In the genomic region with DNA sequence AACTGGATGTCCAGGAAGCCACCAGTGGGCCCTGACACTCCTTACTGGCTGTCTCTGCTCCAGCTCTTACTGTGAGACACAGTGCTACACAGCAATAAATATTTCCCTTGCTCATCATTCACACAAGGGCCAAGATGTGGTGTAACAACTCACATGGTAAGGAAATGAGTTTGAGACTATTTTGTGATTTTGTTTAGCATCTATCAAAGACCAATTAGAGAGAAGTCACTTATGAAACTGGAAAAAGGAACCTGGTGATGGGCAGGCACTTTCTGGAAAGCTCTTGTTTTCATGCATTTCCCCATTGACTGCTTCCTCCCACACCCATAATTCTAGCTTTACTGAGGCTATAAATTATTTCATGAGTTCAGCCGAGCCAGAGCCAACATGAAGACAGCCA, we compare ENCODE assay signal across 22 mouse cellular contexts. TPM values are rescaled to one million over a fixed set of nuclear protein-coding genes. Genes with fewer than 3 reads are reported as not detected.
DNase-seq lines count a peak whose midpoint lies in the region; ATAC-seq and TF ChIP-seq lines count a peak whose summit lies in the region.
"Had no signal": no experiment of that assay in that cellular context is flagged by ENCODE, and none has a peak within 500 bp of the region (broad histone marks: within the 10 kb centered on the region; RNA-seq: fewer than 3 reads in every experiment).

A gene (plus strand): TSS at position 287 of the 400 bp plus-strand sequence.

- H3K36me3 ChIP-seq in liver, embryonic 15.5 days (replicated peaks): no peaks in the 10 kb centered on the region
- H3K36me3 ChIP-seq in liver, embryonic 11.5 days (ENCODE audit: control insufficient read depth, insufficient read depth, low read length): no peaks in the 10 kb centered on the region
- H3K36me3 ChIP-seq in liver, postnatal 0 days (replicated peaks; ENCODE audit: insufficient read depth, low read length): no peaks in the 10 kb centered on the region
- no peaks in the 10 kb centered on the region for H3K36me3 ChIP-seq in splenic B cell, adult 2 months (ENCODE audit: control insufficient read depth, insufficient read depth, low read length, poor library complexity, severe bottlenecking)
- H3K36me3 ChIP-seq: embryonic facial prominence, embryonic 13.5 days; hindbrain, embryonic 10.5 days; limb, embryonic 12.5 days; midbrain, embryonic 15.5 days had no signal

- H3K4me3 ChIP-seq in liver, embryonic 15.5 days (replicated peaks): no peak within 1 kb of the TSS
- no peak within 1 kb of the TSS for H3K4me3 ChIP-seq in liver, embryonic 11.5 days (ENCODE audit: low read depth, low read length)
- no peak within 1 kb of the TSS for H3K4me3 ChIP-seq in liver, postnatal 0 days (ENCODE audit: low read depth, low read length)
- H3K4me3 ChIP-seq: embryonic facial prominence, embryonic 13.5 days; hindbrain, embryonic 10.5 days; limb, embryonic 12.5 days; megakaryocyte, embryonic 14.5 days; midbrain, embryonic 15.5 days had no signal

- DNase-seq in liver, embryonic 11.5 days (ENCODE audit: low spot score): no peak
- DNase-seq in urinary bladder, adult 2 months (ENCODE audit: low spot score): no peak
- no peak for DNase-seq in urinary bladder, adult 18-20 months (ENCODE audit: low spot score in 2 of 2)
- DNase-seq in liver, postnatal 0 days: no peak
- peak; percentile 68 for DNase-seq in splenic B cell, adult 2 months (ENCODE audit: low read depth, low spot score)
- no peak for DNase-seq in adrenal gland, postnatal 25 days
- no peak for DNase-seq in T-cell, adult 2 months (ENCODE audit: low spot score)
- DNase-seq: cerebellum, adult 9-11 months; lung, adult 2 months; right cerebral cortex, postnatal 4 days had no signal

- no peak for TF ChIP-seq EP300 in liver, postnatal 0 days (IDR thresholded peaks at IDR 0.05; ENCODE audit: low read depth)

- 7% methylated on average over 1 of the region's 1 CpGs for WGBS in liver, embryonic 15.5 days (ENCODE audit: insufficient replicate concordance)
- WGBS in liver, embryonic 11.5 days: 39% methylated on average over 1 of the region's 1 CpGs
- 24% methylated on average over 1 of the region's 1 CpGs for WGBS in liver, postnatal 0 days (ENCODE audit: insufficient replicate concordance)

- no peak for ATAC-seq in liver, embryonic 15.5 days (ENCODE audit: insufficient read depth)
- no peak for ATAC-seq in liver, embryonic 11.5 days (replicated peaks; ENCODE audit: low FRiP score)
- peak; percentile 17; the same call in 1 of the 2 replicates for ATAC-seq in liver, postnatal 0 days
- ATAC-seq: forebrain, embryonic 16.5 days; hindbrain, postnatal 0 days; intestine, postnatal 0 days; midbrain, embryonic 15.5 days had no signal

- H3K27ac ChIP-seq in liver, embryonic 15.5 days (replicated peaks): no peak within 1 kb of the TSS
- H3K27ac ChIP-seq in liver, embryonic 11.5 days (ENCODE audit: low read depth, low read length): no peak within 1 kb of the TSS
- no peak within 1 kb of the TSS for H3K27ac ChIP-seq in liver, postnatal 0 days (ENCODE audit: low read depth)
- H3K27ac ChIP-seq: embryonic facial prominence, embryonic 13.5 days; hindbrain, embryonic 10.5 days; hindbrain, postnatal 0 days; limb, embryonic 12.5 days; midbrain, embryonic 15.5 days had no signal

- H3K27me3 ChIP-seq in liver, embryonic 15.5 days: no peaks in the 10 kb centered on the region
- H3K27me3 ChIP-seq in liver, embryonic 11.5 days (replicated peaks; ENCODE audit: control insufficient read depth, insufficient read depth, low read length): no peaks in the 10 kb centered on the region
- H3K27me3 ChIP-seq in liver, postnatal 0 days (ENCODE audit: insufficient read depth, low read length): no peaks in the 10 kb centered on the region
- no peaks in the 10 kb centered on the region for H3K27me3 ChIP-seq in splenic B cell, adult 2 months (ENCODE audit: control insufficient read depth, insufficient read depth, low read length, poor library complexity, severe bottlenecking)
- H3K27me3 ChIP-seq: embryonic facial prominence, embryonic 13.5 days; limb, embryonic 12.5 days; midbrain, embryonic 15.5 days had no signal

- no peak within 1 kb of the TSS for H3K9ac ChIP-seq in liver, embryonic 15.5 days
- no peak within 1 kb of the TSS for H3K9ac ChIP-seq in liver, embryonic 11.5 days (ENCODE audit: low read depth, low read length)
- no peak within 1 kb of the TSS for H3K9ac ChIP-seq in liver, postnatal 0 days (replicated peaks)
- H3K9ac ChIP-seq: embryonic facial prominence, embryonic 13.5 days; limb, embryonic 12.5 days; midbrain, embryonic 15.5 days had no signal

- H3K4me2 ChIP-seq in liver, embryonic 15.5 days: no peak within 1 kb of the TSS
- H3K4me2 ChIP-seq in liver, embryonic 11.5 days: no peak within 1 kb of the TSS
- H3K4me2 ChIP-seq in liver, postnatal 0 days (ENCODE audit: low read depth, low read length): no peak within 1 kb of the TSS
- H3K4me2 ChIP-seq: embryonic facial prominence, embryonic 13.5 days; limb, embryonic 12.5 days; midbrain, embryonic 15.5 days had no signal

- TF ChIP-seq CTCF in liver, postnatal 0 days (IDR thresholded peaks at IDR 0.05; ENCODE audit: low read depth): no peak

- H3K9me3 ChIP-seq in liver, embryonic 15.5 days (replicated peaks): no peaks in the 10 kb centered on the region
- H3K9me3 ChIP-seq in liver, embryonic 11.5 days (ENCODE audit: control insufficient read depth, low read length): no peaks in the 10 kb centered on the region
- H3K9me3 ChIP-seq in liver, postnatal 0 days (ENCODE audit: low read length): no peaks in the 10 kb centered on the region
- H3K9me3 ChIP-seq: embryonic facial prominence, embryonic 13.5 days; hindbrain, embryonic 10.5 days; limb, embryonic 12.5 days; megakaryocyte, embryonic 14.5 days; midbrain, embryonic 15.5 days had no signal

- H3K4me1 ChIP-seq in liver, embryonic 15.5 days (replicated peaks): no peaks in the 10 kb centered on the region
- H3K4me1 ChIP-seq in liver, embryonic 11.5 days (replicated peaks; ENCODE audit: control insufficient read depth, insufficient read depth, low read length): no peaks in the 10 kb centered on the region
- H3K4me1 ChIP-seq in liver, postnatal 0 days (ENCODE audit: insufficient read depth): no peaks in the 10 kb centered on the region
- H3K4me1 ChIP-seq: embryonic facial prominence, embryonic 13.5 days; hindbrain, embryonic 10.5 days; limb, embryonic 12.5 days; midbrain, embryonic 15.5 days had no signal

RNA-seq across cellular contexts. Expression of the gene that starts here (rescaled TPM):
- polyA plus RNA-seq in liver, embryonic 15.5 days (2015; fragmentation: Nextera tagmentation; extraction: Ambion mirVana): 16.4 and 18.6 TPM in 2 replicates
- polyA plus RNA-seq in liver, embryonic 11.5 days (2014; fragmentation: Nextera tagmentation; extraction: Ambion mirVana): 7.1 and 7.2 TPM in 2 replicates
- polyA plus RNA-seq in urinary bladder, adult 2 months (2012; rRNA removed): 31.2 and 38.7 TPM in 2 replicates
- polyA plus RNA-seq in liver, postnatal 0 days (2015; fragmentation: Nextera tagmentation; extraction: Ambion mirVana): 42.1 and 42.6 TPM in 2 replicates
- total RNA-seq in adrenal gland, postnatal 25 days (2021): 0.88 TPM in 1 of 2 replicates, not detected in the other
- total RNA-seq: hindbrain, postnatal 0 days; layer of hippocampus, adult 18-20 months; layer of hippocampus, postnatal 25 days; left cerebral cortex, postnatal 10 days had no signal
- polyA plus RNA-seq: forebrain, embryonic 16.5 days had no signal
